Mouse (Mus musculus) midbrain, embryonic 15.5 days (tissue): Measurements from ENCODE around the gene Tagap. TPM values are rescaled to one million over a fixed set of nuclear protein-coding genes. Genes with fewer than 3 reads are reported as not detected.

Source experiments
- ATAC-seq: fragments of 200-750 bp; cut with Nextera tagmentation; replicated peaks from 2 replicates; pipeline ENCODE4 v1.8.0; 2017; ENCODE audit warnings: moderate TSS enrichment
- H3K27ac ChIP-seq: fragments of 300-500 bp; sonication (generic); 2 replicates; pipeline ENCODE4 v1.5.1; 2015; ENCODE audit warnings: mild to moderate bottlenecking, inconsistent platforms
- H3K27me3 ChIP-seq: fragments of 300-500 bp; sonication (generic); replicated peaks from 2 replicates; pipeline ENCODE4 v1.6.1; 2015; ENCODE audit warnings: inconsistent platforms
- H3K36me3 ChIP-seq: fragments of 300-500 bp; sonication (generic); replicated peaks from 2 replicates; pipeline ENCODE4 v1.6.1; 2015; ENCODE audit warnings: inconsistent platforms
- H3K4me1 ChIP-seq: fragments of 300-500 bp; sonication (generic); 2 replicates; pipeline ENCODE4 v1.6.1; 2015; ENCODE audit warnings: inconsistent platforms
- H3K4me2 ChIP-seq: fragments of 300-500 bp; sonication (generic); 2 replicates; pipeline ENCODE4 v1.6.1; 2015; ENCODE audit warnings: inconsistent platforms, mild to moderate bottlenecking, moderate library complexity
- H3K4me3 ChIP-seq: fragments of 300-500 bp; sonication (generic); 2 replicates; pipeline ENCODE4 v1.5.1; 2015; ENCODE audit warnings: mild to moderate bottlenecking, inconsistent platforms
- H3K9ac ChIP-seq: fragments of 300-500 bp; sonication (generic); 2 replicates; pipeline ENCODE4 v1.6.1; 2015; ENCODE audit warnings: mild to moderate bottlenecking, inconsistent platforms
- H3K9me3 ChIP-seq: fragments of 300-500 bp; sonication (generic); 2 replicates; pipeline ENCODE4 v1.6.1; 2016; ENCODE audit warnings: inconsistent platforms
- whole genome bisulfite sequencing: fragments of 180-500 bp; shearing (Covaris S2); methylation state at CpG from one replicate; pipeline ENCODE4 v1.1.7; 2015; ENCODE audit warnings: mixed read lengths; 5-methylcytosine and 5-hydroxymethylcytosine counted together
- polyA plus RNA-seq: library from polyadenylated mRNA; unstranded; fragments of >200 nt; fragmentation: Nextera tagmentation; extraction: Ambion mirVana; gene quantifications from 2 replicates; pipeline ENCODE4 v1.2.1, GENCODE M21; 2015

Gene Tagap
- polyA plus RNA-seq, result 0.51 and 0.89 TPM in 2 replicates

DNA sequence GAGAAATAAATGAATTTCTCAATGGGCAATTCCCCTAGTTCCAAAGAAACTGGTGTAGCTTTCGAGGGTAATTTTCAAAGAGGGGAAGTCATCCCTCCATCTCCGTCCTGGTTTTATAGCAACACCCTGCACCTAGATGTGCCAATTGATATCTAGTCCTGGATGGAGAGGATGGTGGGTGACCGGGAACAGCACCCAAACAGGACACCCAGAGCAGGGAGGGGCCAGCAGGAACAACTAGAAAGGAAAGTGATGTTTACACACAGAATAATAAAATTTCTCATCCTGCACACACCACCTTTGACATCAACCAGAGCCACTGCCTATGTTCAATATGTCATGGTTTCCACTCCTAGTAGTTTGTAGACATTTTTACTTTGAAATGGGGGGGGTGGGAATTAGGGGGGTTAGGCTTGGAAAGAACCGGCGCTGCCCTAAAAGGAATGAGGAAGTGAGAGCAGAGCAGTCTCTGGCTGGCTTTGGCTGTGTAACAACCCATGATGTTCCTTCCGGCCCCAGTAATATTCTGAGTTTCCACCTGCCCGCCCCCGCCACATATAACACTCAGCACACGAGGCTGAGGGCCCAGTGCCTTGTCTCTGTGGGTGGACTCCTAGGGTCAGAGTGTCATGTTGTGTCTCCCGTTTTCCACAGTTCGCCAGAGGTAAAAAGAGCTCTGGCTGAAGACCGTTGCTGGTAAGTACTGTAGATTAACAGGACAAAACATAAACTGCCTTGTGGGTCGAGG is at the start of gene Tagap:
TSS of gene Tagap (plus strand) at position 588 of the 748 bp plus-strand sequence.
- Histone ChIP-seq H3K36me3 (no peaks in the 10 kb centered on the region), H3K9me3 (no peaks in the 10 kb centered on the region), H3K27ac (no peak within 1 kb of the TSS), H3K4me2 (no peak within 1 kb of the TSS), H3K27me3 (no peaks in the 10 kb centered on the region), H3K9ac (no peak within 1 kb of the TSS), H3K4me1 (no peaks in the 10 kb centered on the region), H3K4me3 (no peak within 1 kb of the TSS)
- ATAC-seq, result no peak
- WGBS, result 72% methylated on average over 13 of the region's 13 CpGs

DNA sequence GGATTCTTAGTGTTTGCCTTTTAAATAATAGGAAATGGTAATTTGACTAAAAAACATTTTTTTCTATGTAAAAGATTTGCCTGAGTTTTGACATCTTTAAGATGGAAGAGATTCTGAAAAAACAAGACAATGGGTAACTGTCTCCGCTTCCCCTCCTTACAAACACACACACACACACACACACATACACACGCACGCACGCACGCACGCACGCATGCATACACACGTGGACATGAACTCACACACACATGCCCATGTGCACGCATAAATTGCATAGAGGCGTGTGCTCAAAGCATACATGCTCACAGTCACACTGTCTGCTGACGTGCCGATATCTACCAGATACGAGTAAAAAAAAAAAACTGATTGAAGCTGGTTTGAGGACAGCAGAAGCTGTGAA is 49.3 kb upstream of the Tagap start:
- Histone ChIP-seq H3K27me3 (no peaks in the 10 kb centered on the region), H3K9ac (no peak overlapping the region), H3K4me1 (no peaks in the 10 kb centered on the region), H3K36me3 (no peaks in the 10 kb centered on the region), H3K4me2 (no peak overlapping the region), H3K27ac (no peak overlapping the region), H3K9me3 (no peaks in the 10 kb centered on the region), H3K4me3 (no peak overlapping the region)
- ATAC-seq, result no peak
- 94% methylated on average over 13 of the region's 13 CpGs for WGBS

DNA sequence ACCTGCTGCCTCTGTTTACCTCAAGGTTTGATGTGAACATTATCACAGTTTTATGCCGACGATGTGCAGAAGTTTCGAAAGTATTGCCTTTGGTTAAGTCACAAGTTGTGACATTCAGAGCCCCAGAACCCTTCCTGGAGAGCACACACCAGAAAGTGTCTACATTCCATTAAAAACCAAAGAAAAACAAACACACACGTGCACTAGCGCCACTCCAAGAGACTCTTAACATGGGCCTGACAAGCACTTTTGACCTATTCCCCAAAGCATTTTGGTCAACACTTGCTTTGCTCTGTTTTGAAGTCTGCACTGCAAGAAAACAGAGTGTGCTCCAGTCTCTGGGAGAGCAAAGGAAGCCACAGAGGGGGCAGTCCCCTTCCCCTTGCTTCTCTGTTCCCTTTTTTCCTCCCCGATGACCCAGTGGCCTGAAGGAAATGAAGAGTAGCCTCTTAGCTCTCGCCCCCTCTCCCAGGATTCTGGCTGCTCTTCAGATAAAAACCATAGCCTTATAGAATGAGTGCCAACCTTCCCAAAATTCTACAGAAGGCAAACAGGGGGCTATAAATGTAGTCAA is 48.5 kb upstream of the Tagap start:
- Histone ChIP-seq H3K4me1 (no peaks in the 10 kb centered on the region), H3K9ac (no peak overlapping the region), H3K36me3 (no peaks in the 10 kb centered on the region), H3K4me2 (no peak overlapping the region), H3K4me3 (no peak overlapping the region), H3K27me3 (no peaks in the 10 kb centered on the region), H3K9me3 (no peaks in the 10 kb centered on the region), H3K27ac (no peak overlapping the region)
- 81% methylated on average over 7 of the region's 7 CpGs for WGBS
- no peak for ATAC-seq

DNA sequence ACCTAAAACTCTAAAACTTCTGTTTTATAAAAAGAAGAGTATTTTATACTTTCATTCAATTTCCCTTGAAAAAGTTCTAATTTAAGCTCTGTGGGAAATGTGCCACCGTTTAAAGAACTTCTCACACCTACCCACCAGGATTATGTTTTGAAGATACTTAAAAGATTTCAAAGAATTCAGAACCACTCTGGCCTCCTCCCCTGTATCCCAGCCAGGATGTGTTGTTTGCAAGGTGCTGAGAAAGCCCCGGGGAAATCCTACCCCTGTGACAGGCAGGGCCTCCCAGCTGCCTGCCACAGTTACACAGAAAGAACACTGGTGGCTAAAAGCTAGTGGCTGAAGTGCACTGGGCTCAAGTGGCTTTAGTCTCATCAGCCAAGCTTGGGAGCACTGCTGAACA is 47.9 kb upstream of the Tagap start:
- H3K27ac ChIP-seq, result no peak overlapping the region

DNA sequence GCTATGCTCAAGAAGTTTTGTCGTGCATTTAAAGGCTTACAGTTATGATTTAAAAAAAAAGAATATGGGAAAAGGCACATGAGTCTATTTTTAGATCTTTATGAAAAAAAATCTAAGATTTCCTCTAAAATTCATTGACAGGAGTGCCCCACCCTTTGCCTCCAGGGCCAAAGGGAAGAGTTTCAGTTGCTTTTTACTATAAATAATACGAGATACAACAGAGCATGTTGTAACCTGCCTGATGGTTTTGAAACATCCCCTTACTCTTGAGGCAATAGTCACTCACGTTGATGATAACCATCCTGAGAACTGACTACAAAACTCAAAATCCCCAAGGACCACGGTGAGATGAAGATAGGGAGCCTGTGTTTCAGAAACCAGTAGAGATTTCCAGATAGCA is 46.3 kb upstream of the Tagap start:
- Histone ChIP-seq H3K4me1 (no peaks in the 10 kb centered on the region), H3K27me3 (no peaks in the 10 kb centered on the region), H3K4me3 (no peak overlapping the region), H3K9me3 (no peaks in the 10 kb centered on the region), H3K4me2 (no peak overlapping the region), H3K27ac (no peak overlapping the region), H3K9ac (no peak overlapping the region), H3K36me3 (no peaks in the 10 kb centered on the region)
- 93% methylated on average over 4 of the region's 4 CpGs for WGBS
- ATAC-seq, result no peak

More for the DNA sequence above, 47.9 kb upstream of the Tagap start:
- no peaks in the 10 kb centered on the region for H3K27me3 ChIP-seq
- 63% methylated on average over 2 of the region's 2 CpGs for WGBS
- no peak overlapping the region for H3K9ac ChIP-seq
- H3K4me3 ChIP-seq, result no peak overlapping the region
- no peaks in the 10 kb centered on the region for H3K9me3 ChIP-seq
- H3K4me1 ChIP-seq, result no peaks in the 10 kb centered on the region
- ATAC-seq, result no peak
- H3K4me2 ChIP-seq, result no peak overlapping the region
- H3K36me3 ChIP-seq, result no peaks in the 10 kb centered on the region

DNA sequence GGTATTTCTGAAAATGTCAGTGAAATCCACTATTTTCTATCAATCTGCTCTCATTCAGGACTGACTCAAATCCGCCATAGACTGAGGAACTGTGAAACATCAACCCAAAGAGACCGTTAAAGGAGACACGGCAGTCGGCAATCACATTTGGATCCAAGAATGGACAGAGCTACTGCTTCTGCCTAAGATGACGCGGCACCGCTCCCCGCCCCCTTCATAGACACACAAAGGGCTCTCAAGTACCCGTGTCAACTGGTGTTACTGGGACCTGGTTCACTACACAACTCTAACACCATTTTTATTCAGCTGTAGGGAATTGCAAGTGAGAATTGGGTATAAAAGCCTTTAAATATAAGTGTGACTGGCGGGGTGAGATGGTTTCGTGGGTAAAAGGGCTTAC is 42.7 kb upstream of the Tagap start:
- WGBS, result 87% methylated on average over 11 of the region's 11 CpGs
- Histone ChIP-seq H3K4me2 (no peak overlapping the region), H3K36me3 (no peaks in the 10 kb centered on the region), H3K4me1 (no peaks in the 10 kb centered on the region), H3K9ac (no peak overlapping the region), H3K9me3 (no peaks in the 10 kb centered on the region), H3K4me3 (no peak overlapping the region), H3K27me3 (no peaks in the 10 kb centered on the region), H3K27ac (no peak overlapping the region)
- no peak for ATAC-seq

DNA sequence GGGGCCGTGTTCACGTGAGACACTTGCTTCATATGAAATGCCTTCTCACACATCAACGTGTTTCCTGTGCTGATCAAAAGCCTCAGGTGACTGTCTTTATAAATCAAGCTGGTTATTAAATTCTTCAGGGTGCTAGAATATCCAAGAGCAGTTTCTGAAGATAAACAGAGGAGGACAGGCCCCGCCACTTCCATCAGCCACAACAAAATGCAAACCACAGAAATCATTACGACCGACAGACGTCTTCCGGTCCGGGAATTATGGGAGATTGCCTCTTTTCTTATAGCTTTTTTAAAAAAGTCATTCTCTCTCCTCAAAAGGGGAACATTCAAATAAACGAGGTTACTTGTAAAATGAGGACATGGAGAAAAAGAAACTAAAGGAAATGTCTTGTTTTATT is 41.2 kb upstream of the Tagap start:
- Histone ChIP-seq H3K9ac (no peak overlapping the region), H3K27ac (no peak overlapping the region), H3K27me3 (no peaks in the 10 kb centered on the region), H3K36me3 (no peaks in the 10 kb centered on the region), H3K4me1 (no peaks in the 10 kb centered on the region), H3K4me2 (no peak overlapping the region), H3K4me3 (no peak overlapping the region), H3K9me3 (no peaks in the 10 kb centered on the region)
- no peak for ATAC-seq
- WGBS, result 86% methylated on average over 10 of the region's 10 CpGs

DNA sequence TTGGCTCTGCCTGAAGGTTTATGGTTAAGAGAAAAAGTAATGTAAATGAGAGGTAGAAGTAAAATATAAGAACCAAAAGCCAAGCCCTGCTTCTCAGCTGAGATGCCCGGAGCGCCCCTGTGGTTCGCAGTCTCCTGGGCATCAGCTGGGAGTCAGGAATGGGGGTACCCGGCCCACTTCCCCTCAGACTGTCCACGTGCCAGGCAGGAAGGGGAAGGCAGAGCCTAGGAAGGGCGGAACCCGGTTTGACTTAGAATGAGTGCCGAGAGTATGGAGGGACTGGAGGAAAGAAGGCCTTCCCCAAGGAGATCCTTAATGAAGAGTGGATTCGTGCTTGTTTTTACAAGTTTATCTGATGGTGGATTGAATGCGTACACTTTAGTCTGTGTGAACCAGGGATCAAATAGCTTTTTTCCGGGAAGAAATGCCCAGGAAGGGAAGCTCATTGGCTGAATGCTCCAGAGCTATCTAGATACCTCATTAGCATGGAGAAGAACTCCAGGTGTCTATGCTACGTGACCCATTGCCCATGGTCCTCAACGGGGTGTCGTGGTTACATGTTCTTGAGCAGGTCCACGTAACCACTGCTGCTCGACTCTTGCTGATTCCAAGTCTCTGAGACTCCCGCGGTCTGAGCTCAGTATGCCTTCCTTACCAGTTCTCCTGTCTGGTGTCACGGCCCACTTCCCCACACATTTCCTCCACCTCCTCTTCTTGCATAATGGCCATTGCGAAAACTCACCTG is 38.6 kb upstream of the Tagap start:
- H3K27me3 ChIP-seq, result no peaks in the 10 kb centered on the region
- no peak for ATAC-seq
- no peak overlapping the region for H3K9ac ChIP-seq
- no peak overlapping the region for H3K27ac ChIP-seq
- no peaks in the 10 kb centered on the region for H3K4me1 ChIP-seq
- no peak overlapping the region for H3K4me2 ChIP-seq
- no peaks in the 10 kb centered on the region for H3K9me3 ChIP-seq
- no peak overlapping the region for H3K4me3 ChIP-seq
- WGBS, result 94% methylated on average over 20 of the region's 20 CpGs
- H3K36me3 ChIP-seq, result no peaks in the 10 kb centered on the region

DNA sequence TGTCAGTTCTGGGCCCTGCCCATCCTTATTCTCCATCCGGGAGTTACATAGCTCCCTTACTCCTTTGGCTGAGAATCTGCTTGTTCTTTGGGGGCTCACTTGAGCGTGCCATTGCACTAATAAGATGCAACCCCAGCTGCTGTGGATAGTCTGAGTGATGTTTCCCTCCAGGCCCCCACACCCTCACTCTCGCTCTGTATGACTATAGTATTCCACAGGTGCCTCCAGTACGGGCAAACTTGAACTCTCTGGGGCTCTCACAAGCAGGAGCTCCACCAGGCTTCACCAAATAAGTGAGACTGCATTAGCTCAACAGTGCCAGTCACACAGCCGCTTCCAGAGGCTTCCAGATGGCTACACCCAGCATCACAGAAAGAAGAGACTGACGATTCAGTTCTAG is 37.5 kb upstream of the Tagap start:
- Histone ChIP-seq H3K27me3 (no peaks in the 10 kb centered on the region), H3K27ac (no peak overlapping the region), H3K36me3 (no peaks in the 10 kb centered on the region), H3K9me3 (no peaks in the 10 kb centered on the region), H3K4me1 (no peaks in the 10 kb centered on the region), H3K4me2 (no peak overlapping the region), H3K9ac (no peak overlapping the region), H3K4me3 (no peak overlapping the region)
- WGBS, result 89% methylated on average over 6 of the region's 6 CpGs
- no peak for ATAC-seq

DNA sequence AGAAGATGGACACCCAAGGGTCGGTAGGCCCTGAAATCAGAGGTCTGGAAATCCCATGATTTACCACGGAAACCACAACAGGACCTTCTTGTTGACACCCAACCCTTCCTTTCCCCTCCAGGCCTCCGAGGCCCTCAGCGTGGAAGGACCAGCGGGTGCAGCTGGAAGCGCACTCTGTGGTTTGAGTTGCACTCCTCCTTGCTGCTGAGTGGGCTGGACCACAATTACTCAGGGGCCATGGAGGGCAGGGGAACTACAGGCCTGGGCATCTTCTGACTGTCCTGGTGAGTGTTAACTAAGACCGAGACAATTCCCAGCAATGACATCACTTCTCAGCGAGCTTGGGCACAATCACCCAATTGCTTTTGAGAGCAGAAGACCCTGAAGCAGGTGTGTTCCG is 36.8 kb upstream of the Tagap start:
- ATAC-seq, result no peak
- H3K4me2 ChIP-seq, result no peak overlapping the region
- H3K36me3 ChIP-seq, result no peaks in the 10 kb centered on the region
- H3K9me3 ChIP-seq, result no peaks in the 10 kb centered on the region
- H3K27ac ChIP-seq, result no peak overlapping the region
- no peaks in the 10 kb centered on the region for H3K27me3 ChIP-seq
- no peaks in the 10 kb centered on the region for H3K4me1 ChIP-seq
- WGBS, result 85% methylated on average over 9 of the region's 9 CpGs
- no peak overlapping the region for H3K4me3 ChIP-seq
- H3K9ac ChIP-seq, result no peak overlapping the region

DNA sequence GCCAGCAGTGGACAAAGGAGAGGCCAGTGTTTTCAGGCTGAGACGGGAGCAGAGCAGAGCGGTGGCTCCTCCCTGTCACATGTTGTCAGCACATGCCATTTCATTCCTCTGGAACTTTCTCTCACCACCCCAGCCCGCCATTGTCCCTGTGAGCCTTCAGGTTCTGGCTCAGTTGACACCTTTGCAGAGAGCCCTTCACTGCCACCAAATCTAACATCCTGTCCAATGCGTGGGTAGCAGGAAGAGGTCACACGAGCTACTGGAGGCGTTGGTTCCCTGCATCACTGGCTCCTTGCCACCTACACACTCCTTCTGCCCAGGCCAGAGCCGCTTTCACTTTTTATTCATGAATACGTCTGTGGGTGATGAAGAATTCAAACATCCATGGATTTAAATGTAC is 33.1 kb upstream of the Tagap start:
- no peak overlapping the region for H3K9ac ChIP-seq
- no peak overlapping the region for H3K4me2 ChIP-seq
- no peaks in the 10 kb centered on the region for H3K9me3 ChIP-seq
- 83% methylated on average over 8 of the region's 8 CpGs for WGBS
- no peaks in the 10 kb centered on the region for H3K4me1 ChIP-seq
- H3K27ac ChIP-seq, result no peak overlapping the region
- no peak for ATAC-seq
- no peak overlapping the region for H3K4me3 ChIP-seq
- H3K36me3 ChIP-seq, result no peaks in the 10 kb centered on the region
- H3K27me3 ChIP-seq, result no peaks in the 10 kb centered on the region

DNA sequence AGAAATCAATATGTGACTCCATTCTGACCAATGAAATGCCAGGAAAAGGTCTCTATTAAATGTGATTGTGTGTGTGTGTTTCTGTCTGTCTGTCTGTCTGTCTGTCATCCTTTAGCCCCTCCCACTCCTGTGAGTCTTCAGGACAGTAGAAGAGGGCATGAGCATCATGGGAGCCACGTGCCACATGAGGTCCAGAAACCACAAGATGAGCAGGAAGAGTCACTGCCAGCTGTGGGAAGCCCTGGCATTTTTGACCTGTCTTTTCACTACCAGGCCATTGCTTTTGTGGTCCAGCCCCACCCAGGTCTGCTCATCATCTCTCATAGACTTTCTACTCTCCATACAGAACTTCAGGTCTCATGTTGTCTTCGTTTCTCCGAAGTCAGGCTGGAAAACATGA is 31.7 kb upstream of the Tagap start:
- Histone ChIP-seq H3K4me3 (no peak overlapping the region), H3K27ac (no peak overlapping the region), H3K9ac (no peak overlapping the region), H3K9me3 (no peaks in the 10 kb centered on the region), H3K36me3 (no peaks in the 10 kb centered on the region), H3K4me2 (no peak overlapping the region), H3K27me3 (no peaks in the 10 kb centered on the region), H3K4me1 (no peaks in the 10 kb centered on the region)
- WGBS, result 82% methylated on average over 3 of the region's 3 CpGs
- ATAC-seq, result no peak
